Mouse (Mus musculus) induced T-regulatory cell, adult 2 months (primary cell): ENCODE measurements around the gene Rab36.
A peak's percentile ranks its signal among the peaks of the same experiment; 100 is the strongest.

Source experiments
- DNase-seq: peaks from one replicate; pipeline ENCODE4 v3.0.0-alpha.2; 2012; ENCODE audit warnings: low read depth

Rab36 gene

DNA sequence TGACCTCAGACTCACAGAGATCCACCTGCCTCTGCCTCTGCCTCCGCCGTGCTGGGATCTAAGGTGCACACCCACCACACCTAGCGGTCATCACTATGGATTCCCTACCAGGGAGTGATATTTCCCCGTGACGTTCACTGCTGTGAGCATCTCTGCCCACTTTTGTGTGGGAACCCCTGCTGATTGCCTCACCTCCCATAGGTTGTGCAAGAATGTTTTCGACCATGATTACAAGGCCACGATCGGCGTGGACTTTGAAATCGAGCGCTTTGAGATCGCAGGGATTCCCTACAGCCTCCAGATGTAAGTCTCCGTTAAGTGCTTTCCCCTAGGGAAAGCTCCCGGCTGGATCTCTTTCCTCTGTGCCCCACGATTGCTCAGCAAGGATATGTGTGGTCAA lies 9.0 kb downstream of the Rab36 start:
- no peak for DNase-seq

DNA sequence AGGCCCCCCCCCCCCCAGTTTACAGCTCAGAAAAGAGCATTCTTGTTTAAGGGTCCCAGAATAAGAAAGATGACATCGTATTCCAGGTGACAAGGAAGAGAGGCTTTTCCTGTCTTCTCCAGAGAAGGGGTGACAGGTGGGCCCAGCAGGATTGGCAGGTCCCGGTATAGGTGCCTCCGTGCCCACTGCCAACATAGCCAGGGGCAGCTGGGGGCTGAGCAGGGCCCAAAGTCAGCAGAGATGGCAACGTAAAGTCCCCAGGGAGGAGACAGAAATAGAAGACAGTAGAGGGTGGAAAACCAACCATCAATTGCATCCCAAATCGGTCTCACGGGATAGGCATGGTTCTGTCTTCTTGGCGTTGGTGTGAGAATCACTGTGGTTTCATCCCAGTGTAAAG lies 11.9 kb downstream of the Rab36 start:
- no peak for DNase-seq

DNA sequence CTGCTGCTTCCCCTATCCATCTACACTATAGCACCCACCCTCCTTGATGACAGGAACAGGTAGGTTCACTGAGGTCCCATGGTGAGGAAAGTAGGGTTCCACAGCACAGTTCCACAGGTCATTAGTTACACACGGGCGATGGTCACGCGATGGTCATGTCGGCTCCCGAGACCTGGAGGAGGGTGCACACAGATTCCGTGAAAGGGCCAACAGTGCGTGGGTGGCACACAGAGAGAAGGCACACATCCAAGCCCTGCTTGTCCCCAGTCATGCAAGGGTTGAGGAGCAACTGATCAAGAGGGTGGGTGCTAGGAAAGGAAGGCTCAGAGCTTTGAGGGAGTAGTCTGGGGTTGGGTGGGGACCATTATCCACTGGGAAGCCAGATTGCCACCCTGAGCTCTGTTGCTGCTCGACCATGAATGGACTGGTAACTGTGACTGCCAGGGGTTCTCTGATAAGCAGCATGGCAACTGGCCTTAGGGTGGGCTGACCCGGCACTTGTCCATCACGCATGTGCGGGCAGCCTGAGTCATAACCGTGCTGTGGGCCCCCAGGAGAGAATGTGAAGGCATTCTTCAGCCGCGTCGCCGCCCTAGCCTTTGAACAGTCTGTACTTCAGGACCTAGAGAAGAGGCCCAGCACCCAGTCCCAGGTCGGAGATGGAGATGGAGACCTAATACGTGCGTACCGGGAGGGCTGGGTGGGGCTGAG lies 14.7 kb downstream of the Rab36 start:
- no peak for DNase-seq

DNA sequence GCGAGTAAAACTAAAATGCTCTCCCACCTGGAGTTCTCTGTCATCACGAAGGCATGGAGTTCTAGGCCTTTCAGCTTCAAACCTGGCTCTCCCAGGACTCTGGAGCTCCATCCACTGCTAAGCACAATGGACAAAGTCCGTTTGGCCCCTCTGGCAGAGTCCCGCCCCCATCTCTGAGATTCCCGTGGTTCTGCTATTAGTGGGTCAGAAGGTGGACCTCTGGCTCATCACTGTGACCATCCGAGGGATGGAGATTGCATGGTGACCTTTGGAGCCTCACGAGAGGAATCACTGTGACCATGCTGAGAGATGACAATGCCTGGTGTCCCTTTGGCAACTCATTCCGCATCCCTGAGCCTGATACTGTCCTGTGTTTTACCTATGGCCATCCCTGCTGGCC lies 16.0 kb downstream of the Rab36 start:
- DNase-seq: no peak

DNA sequence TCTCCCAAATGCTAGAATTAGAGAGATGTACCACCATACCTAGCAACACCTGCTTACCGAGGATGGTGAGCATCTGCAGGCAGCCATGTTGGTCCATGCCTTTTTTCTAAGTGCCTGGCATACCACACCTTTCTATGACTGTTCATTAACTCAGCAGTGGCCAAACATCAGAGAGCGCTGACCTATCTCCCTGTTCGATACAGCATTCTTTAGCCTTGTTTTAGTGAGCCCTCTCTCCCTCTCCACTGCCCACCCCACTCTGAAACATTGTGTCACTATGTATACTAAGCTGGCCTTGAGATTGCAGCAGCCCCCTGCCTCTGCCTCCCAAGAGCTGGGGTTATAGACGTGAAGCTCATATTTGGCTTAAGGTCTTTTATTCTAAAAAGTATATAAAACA lies 16.8 kb downstream of the Rab36 start:
- DNase-seq: no peak

DNA sequence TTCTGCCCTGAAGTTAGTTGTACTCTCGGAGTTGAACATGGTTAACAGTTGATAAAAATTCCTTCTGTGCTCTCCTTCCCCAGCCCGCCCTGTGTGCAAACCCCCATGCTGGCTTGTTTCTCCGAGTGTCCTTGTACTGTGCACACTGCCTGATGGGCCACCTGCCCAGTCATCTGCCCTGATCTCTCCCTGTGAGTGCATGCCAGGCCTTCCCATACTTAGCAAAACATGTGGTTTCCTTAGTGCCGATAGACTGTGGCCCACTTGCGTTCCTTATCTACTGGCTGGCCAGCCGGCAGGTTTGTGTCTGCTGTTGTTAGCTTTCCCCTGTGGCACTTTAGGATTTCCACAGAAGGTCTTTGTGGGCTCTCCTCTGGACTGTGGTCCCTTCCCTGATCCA lies 17.3 kb downstream of the Rab36 start:
- no peak for DNase-seq

DNA sequence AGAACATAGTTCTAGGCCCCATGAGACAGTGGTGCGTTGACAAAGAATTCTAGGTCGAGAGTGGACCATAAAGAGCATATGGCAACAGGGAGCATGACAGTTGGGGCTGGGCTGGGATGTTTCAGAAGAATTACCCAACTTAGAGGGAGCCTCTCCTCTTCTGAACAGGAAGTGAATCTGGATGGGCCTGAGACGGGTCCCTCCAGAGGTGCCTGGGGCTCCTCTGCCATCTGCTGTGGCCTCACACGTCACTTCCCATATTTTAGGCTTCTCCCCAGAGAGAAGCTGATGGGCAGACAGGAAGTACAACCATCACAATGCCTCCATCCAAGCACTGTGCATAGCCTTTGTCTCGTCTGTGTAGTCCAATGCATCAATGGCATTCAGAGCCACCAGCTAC lies 18.8 kb downstream of the Rab36 start:
- no peak for DNase-seq

DNA sequence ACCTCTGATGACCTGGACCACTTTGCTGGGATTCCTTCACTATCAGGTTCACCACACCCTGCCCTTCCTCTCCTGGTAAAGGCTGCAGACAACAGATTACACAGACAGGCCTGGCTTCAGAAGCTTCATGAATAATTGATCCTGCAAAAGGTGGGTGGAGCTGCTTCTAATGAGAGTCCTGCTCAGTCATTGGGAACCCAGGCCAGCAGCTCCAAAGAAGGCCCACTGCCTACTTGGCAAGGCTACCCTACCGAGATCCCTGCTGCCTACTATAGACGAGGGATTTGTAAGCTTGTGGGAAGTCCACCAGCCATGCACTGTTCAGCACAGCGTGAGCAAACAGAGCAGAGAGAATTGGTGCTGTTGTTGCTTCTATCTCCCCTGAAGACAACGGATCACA lies 19.4 kb downstream of the Rab36 start:
- DNase-seq: no peak

DNA sequence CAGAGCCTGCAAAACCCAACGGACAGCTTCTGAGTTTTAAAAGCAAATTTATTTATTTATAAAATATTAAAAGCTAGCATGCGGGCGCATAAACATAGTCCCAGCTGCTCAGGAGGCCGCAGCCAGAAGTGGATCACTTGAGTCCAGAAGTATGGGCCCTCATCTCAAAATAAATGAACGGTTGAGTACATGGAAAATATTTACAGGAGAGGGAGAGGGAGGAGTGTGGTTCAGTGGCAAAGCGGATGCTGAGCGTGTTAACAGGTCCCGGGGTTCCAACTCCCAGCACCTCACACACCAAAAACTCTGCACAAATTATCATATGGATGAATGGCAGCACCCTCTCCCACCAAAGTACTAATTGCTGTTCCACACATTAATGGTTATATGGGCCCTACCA lies 21.5 kb downstream of the Rab36 start:
- no peak for DNase-seq

DNA sequence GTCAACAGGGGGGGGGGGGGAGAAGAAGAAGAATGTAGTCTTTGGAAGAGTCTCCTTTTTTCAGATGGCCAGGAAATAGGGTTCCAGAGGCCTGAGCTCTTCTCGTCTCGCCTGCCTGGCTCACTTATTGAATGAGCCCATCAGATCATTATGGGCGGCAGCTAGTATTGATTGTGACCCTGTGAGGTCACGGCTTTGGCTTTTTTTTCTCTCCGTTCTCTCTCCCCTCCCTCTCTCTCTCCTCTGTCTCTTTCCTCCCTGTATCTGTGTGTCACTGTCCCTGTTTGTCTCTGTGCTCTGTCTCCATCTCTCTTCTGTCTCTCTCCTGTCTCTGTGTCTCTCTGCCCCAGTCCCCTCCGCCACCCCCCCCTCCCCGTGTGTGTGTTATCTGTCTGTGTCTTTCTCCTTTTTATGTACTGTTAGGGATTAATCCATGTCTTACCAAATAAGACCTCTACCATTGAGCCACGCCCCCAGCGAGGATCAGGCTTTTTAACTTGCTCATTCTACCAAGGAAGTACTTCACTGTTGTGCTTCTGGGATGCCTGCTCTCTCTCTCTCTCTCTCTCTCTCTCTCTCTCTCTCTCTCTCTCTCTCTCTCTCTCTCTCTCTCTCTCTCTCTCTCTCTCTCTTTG lies 22.0 kb downstream of the Rab36 start:
- no peak for DNase-seq

DNA sequence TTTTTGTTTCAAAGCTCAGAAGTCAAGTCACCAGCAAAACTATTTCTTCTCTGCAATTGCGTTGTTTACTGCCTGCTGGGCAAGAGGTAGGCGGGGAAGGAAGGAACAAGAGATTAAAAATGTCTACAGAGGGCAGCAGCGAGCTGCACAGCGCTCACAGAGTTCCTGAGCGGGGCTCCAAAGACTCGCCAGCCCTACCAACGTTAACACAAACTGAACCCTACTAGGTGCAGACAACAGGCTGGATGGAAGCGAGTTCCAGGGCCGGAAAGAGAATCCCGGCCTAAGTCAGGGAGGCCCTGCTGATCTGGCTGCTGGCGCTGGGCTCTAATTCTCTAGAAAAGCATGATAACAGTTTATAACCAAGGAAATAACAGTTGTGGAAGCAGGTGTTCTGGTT lies 22.5 kb downstream of the Rab36 start:
- DNase-seq: peak; percentile 89

DNA sequence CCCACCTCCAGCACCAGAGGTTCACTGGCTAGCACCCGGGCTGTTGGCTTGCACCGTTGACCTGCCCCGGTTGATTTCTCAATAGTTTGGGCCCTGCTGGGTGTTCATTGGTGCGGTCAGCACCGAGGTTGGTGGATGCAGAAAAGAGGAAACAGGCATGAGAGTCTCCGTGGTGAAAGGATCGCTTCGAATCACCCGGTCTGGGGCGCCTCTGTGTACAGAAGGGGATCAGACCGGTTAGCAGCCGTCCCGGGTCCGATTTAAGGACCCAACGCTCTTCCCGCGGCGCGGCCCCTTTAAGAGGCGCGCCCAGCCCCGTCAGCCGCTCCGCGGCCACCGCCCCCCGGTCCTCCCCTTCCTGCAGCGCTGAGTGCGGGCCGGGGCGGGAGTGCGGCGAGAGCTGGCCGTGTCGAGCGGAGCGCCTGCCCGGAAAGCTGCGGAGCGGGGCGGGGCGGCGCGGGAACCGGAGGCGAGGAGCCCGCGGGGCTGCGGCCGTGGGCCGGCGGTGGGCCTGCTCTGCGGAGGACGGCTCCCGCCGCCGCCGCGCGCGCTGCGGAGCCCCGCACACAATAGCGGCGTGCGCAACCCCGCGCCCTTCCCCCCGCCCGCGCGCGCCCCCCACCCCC lies 23.5 kb downstream of the Rab36 start, which contains the start of gene Bcr:
Gene Bcr, plus strand, starts transcription at position 376 of the 626 bp plus-strand sequence.
- peak; percentile 84 for DNase-seq

DNA sequence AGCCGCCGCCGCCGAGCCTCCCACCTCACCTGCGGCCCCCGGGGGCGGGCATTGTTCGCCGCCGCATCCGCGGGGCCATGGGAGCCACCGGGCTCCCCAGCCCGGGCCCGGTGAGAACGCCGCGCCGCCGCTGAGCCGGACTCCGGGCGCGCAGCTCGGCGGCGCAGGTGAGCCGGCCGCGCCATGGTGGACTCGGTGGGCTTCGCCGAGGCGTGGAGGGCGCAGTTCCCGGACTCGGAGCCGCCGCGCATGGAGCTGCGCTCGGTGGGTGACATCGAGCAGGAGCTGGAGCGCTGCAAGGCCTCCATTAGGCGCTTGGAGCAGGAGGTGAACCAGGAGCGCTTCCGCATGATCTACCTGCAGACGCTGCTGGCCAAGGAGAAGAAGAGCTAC lies 24.0 kb downstream of the Rab36 start:
- peak; percentile 46 for DNase-seq

DNA sequence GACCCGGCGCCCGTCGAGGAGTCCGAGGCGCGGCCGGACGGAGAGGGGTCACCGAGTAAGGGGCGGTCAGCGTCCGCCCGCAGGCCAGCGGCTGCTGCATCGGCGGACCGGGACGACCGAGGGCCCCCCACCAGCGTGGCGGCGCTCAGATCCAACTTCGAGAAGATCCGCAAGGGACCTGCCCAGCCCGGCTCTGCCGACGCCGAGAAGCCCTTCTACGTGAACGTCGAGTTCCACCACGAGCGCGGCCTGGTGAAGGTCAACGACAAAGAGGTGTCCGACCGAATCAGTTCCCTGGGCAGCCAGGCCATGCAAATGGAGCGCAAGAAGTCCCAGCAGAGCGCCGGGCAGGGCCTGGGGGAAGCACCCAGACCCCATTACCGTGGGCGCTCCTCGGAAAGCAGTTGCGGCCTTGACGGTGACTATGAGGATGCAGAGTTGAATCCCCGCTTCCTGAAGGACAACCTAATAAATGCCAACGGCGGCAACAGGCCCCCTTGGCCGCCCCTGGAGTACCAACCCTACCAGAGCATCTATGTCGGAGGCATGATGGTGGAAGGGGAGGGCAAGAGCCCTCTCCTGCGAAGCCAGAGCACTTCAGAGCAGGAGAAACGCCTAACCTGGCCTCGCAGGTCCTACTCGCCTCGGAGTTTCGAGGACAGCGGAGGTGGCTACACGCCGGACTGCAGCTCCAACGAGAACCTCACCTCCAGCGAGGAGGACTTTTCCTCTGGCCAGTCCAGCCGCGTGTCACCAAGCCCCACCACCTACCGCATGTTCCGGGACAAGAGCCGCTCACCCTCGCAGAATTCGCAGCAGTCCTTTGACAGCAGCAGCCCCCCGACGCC lies 24.7 kb downstream of the Rab36 start:
- DNase-seq: peak; percentile 35

DNA sequence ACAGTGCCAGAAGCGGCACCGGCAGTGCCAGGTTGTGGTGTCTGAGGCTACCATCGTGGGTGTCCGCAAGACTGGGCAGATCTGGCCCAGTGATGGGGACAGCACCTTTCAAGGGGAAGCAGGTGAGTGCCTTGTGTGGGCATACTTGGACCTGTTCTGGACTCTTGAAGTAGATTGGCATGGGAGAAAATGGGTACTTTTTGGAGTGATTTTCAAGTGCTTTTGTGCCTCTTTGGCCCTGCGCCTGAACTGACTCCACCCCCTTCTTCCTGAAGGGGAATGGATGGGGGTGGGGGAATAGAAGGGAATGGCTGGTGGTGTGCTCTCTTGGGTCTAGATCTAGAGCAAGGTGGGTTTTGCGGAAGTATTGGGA lies 25.3 kb downstream of the Rab36 start:
- peak; percentile 21 for DNase-seq

DNA sequence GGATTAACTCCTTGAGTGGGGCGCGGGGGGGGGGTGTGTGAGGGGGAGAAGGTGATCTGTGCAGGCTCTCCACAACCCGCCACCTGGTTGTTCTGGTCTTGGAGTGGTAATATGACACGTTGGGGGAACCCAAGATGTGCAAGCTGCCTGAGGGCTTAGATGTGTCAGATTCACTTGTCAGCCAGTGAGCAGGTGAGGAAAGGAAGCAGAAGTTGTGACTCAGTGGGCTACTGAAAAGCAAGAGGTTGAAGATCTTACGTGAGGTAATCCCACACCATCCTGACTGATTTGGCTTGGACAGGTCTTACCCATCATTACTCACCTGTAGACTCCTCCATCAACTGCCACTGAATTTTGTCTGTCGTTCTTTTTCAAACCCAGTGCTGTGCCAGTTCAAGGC lies 25.8 kb downstream of the Rab36 start:
- DNase-seq: peak; percentile 29

DNA sequence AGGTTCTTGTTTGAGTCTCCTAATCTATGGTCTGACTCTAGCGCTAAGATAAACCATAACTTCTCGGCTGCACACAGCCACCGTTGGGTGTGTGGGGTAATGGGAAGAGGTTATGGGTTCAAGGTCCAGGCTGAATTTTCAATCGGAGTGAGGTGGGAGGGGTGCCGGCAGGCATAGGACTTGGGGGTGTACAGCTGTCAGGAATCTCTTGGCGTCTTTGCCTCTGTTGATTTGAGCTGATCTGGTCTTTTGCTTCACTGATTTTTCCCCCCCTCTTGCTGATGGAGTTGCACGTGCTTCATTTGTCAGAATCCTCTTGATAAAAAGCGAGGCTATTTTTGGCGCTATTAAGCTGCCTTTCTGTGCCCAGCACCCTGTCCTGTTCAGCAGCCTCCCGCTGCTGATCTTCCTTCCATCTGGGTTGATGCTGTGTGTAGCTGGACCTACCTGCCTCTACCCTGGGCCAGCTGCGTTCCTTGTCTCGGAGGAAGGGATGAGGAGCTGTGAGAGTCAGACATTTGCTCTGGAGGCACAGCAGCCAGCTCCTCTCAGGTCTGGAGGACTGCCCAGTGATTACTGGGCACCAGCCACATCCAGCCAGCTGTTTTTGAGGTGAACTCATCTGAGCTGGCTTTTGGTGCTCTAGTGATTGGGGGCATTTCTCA lies 26.6 kb downstream of the Rab36 start:
- DNase-seq: no peak

DNA sequence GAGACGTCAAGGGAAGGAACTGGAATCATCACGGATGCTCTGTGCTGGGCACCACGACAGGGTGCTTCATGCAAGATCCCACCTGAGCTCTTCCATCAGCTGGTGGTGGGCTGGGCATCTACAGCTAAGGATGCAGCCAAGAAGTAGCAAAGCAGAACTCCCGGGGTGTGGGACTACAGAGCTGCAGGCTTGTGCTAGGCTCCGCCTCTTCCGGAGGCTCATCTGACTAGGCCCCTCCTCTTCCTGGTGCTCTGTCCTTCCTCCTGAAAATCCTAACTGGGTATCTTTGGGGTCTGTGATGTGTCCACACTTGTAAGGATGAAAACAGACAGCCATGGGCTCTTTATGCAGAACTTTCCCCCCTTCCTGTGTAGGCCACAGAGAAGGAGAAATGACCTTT lies 28.8 kb downstream of the Rab36 start:
- DNase-seq: no peak

DNA sequence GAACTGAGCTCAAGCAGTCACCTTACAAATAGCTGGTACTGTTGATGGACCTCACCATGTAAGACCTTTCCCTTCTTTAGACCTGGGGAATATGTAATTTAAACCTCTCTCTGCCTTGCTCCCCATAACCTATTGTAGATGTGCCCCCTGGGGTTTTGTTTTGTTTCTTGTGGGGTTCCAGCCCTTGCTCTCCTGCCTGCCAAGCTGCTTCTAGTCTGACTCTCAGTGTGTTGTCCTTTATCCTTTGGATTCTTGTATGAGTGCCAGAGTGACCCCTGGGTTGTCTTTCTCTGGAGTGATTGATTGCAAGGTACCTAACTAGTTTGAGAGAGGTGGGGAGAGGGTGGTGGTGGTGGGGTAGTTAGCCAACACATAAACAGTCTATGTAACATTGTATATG lies 30.6 kb downstream of the Rab36 start:
- no peak for DNase-seq

DNA sequence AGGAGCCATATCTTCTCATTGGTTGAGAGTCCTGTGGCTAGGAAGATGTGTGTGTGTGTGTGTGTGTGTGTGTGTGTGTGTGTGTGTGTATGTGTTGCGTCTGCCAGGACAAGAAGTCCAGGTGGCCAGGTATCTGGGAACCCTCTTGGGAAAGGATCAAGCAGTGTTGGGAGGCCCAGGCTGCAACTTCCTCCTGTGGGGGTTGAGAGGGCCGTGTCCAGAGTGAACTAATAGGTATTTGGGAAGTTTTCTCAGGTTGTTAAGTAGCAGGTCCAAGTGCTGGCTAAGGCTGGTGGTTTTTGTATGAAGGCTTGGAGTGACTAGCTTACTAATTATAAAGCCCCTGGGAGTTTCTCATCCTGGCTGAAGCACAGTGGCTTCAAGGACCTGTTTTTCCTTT lies 31.2 kb downstream of the Rab36 start:
- DNase-seq: no peak

DNA sequence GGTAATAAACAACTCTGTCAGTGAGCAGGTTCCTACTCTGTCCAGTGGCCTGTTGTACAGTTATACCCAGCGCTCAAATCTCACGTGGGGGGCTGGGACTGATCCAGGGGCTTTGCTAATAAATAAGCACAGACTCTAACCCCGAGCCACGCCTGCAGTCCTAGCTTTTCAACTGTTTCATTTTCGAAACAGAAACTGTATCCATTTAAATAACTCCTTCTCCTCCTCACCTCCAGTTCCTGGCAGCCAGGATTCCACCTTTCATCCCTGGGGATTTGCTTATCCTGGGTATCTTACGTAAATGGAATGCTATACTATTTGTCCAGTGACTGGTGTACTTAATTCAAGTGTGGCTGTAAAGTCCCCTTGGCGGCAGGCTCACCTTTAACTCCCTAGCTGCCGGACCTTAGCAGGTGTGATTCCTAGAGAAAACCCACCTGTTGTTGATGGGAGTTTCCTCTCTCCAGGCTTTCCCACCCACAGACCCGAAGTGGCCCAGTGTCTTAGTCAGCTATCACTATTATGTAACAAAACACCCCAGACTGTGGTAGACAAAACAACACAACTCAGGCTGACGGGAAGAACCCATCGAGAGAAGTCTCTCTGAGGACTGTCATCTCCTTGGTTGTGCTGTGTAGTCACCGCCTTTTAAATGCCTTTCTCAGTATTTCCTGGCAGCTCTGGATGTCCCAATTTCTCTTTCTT lies 31.9 kb downstream of the Rab36 start:
- DNase-seq: no peak
